Mouse (Mus musculus) layer of hippocampus, adult 2 months (tissue): Measurements from ENCODE around the gene Pid1. TPM values are rescaled to one million over a fixed set of nuclear protein-coding genes. Genes with fewer than 3 reads are reported as not detected.

Source experiments
- DNase-seq, 2 experiments: peaks; one replicate each; pipeline ENCODE4 v3.0.0; 2022; ENCODE audit warnings: low spot score in 2 of 2
- H3K27ac ChIP-seq: fragments of 200-600 bp; 2 replicates; pipeline ENCODE4 v1.8.1; 2022
- H3K4me3 ChIP-seq: fragments of 200-600 bp; 2 replicates; pipeline ENCODE4 v1.8.1; 2022; ENCODE audit warnings: mild to moderate bottlenecking
- CTCF ChIP-seq: fragments of 200-600 bp; conservative IDR thresholded peaks from 2 replicates; pipeline ENCODE4 v1.8.1; 2022; ENCODE audit warnings: antibody characterized with exemption, mild to moderate bottlenecking, moderate library complexity
- total RNA-seq, 2 experiments: library from RNA; stranded (reverse); gene quantifications; 2 replicates each; pipeline ENCODE4 v1.2.3; 2021

Pid1 gene
- total RNA-seq, 2 experiments from 2014 or later = 36.8 to 39.4 TPM

GRCm38 (mm10) chr1:84186756-84187437 lies 177.1 kb downstream of the Pid1 start:
- no peak overlapping the region for H3K4me3 ChIP-seq
- H3K27ac ChIP-seq = no peak overlapping the region
- no peak for DNase-seq
- no peak for TF ChIP-seq CTCF

GRCm38 (mm10) chr1:84177696-84178095 lies 186.3 kb downstream of the Pid1 start:
- no peak overlapping the region for H3K4me3 ChIP-seq
- no peak for TF ChIP-seq CTCF
- no peak overlapping the region for H3K27ac ChIP-seq
- no peak for DNase-seq

- no peak for TF ChIP-seq CTCF
- Histone ChIP-seq H3K4me3 (no peak overlapping the region), H3K27ac (peak overlapping the region; percentile 58)
- no peak for DNase-seq
Observed at GRCm38 (mm10) chr1:84177033-84177432, 186.9 kb downstream of the Pid1 start.

- no peak for TF ChIP-seq CTCF
- DNase-seq = no peak
- H3K4me3 ChIP-seq = no peak overlapping the region
- no peak overlapping the region for H3K27ac ChIP-seq
Observed at GRCm38 (mm10) chr1:84172941-84173340, 191.0 kb downstream of the Pid1 start.

- Histone ChIP-seq H3K27ac (no peak overlapping the region), H3K4me3 (no peak overlapping the region)
- DNase-seq = no peak
- TF ChIP-seq CTCF = no peak
Observed at GRCm38 (mm10) chr1:84157790-84158189, 206.2 kb downstream of the Pid1 start.

- H3K4me3 ChIP-seq = no peak overlapping the region
- TF ChIP-seq CTCF = no peak
- H3K27ac ChIP-seq = peak overlapping the region; percentile 43; the same call in 1 of the 2 replicates
- DNase-seq = no peak
Observed at GRCm38 (mm10) chr1:84155585-84155930, 208.4 kb downstream of the Pid1 start.

GRCm38 (mm10) chr1:84154725-84155584 lies 209.0 kb downstream of the Pid1 start:
- TF ChIP-seq CTCF = peak; percentile 24; the same call in 1 of the 2 replicates
- peak overlapping the region; percentile 43; the same call in 1 of the 2 replicates for H3K27ac ChIP-seq
- H3K4me3 ChIP-seq = no peak overlapping the region
- DNase-seq = no peak

GRCm38 (mm10) chr1:84153943-84154342 lies 210.0 kb downstream of the Pid1 start:
- no peak overlapping the region for H3K27ac ChIP-seq
- DNase-seq = peak in 1 of 2 experiments; percentile 42
- TF ChIP-seq CTCF = peak; percentile 82
- no peak overlapping the region for H3K4me3 ChIP-seq

GRCm38 (mm10) chr1:84141561-84141960 lies 222.4 kb downstream of the Pid1 start:
- TF ChIP-seq CTCF = no peak
- no peak for DNase-seq
- H3K4me3 ChIP-seq = no peak overlapping the region
- H3K27ac ChIP-seq = no peak overlapping the region

GRCm38 (mm10) chr1:84132451-84132850 lies 231.5 kb downstream of the Pid1 start:
- H3K4me3 ChIP-seq = no peak overlapping the region
- DNase-seq = no peak
- H3K27ac ChIP-seq = no peak overlapping the region
- TF ChIP-seq CTCF = no peak

- no peak for DNase-seq
- no peak overlapping the region for H3K27ac ChIP-seq
- no peak for TF ChIP-seq CTCF
- H3K4me3 ChIP-seq = no peak overlapping the region
Observed at GRCm38 (mm10) chr1:84131799-84132198, 232.2 kb downstream of the Pid1 start.

GRCm38 (mm10) chr1:84128510-84128909 lies 235.5 kb downstream of the Pid1 start:
- DNase-seq = peak; percentile 27 to 40
- H3K4me3 ChIP-seq = no peak overlapping the region
- no peak overlapping the region for H3K27ac ChIP-seq
- peak; percentile 83 for TF ChIP-seq CTCF

- H3K4me3 ChIP-seq = no peak overlapping the region
- TF ChIP-seq CTCF = no peak
- peak overlapping the region; percentile 41; the same call in 1 of the 2 replicates for H3K27ac ChIP-seq
- no peak for DNase-seq
Observed at GRCm38 (mm10) chr1:84119306-84119705, 244.7 kb downstream of the Pid1 start.
